ENCODE assay signal across 8 mouse cellular contexts in genomic region chr5:24424861-24425411, GRCm38 (mm10). TPM values are rescaled to one million over a fixed set of nuclear protein-coding genes. Genes with fewer than 3 reads are reported as not detected.
DNase-seq lines count a peak whose midpoint lies in the region; ATAC-seq and TF ChIP-seq lines count a peak whose summit lies in the region.

No protein-coding gene starts in this region.

- 1% methylated on average over 53 of the region's 60 CpGs for WGBS in hindbrain, embryonic 16.5 days
- WGBS in midbrain, embryonic 10.5 days, result 1% methylated on average over 53 of the region's 60 CpGs

- H3K4me2 ChIP-seq in hindbrain, embryonic 16.5 days (ENCODE audit: low read length), result peak overlapping the region; percentile 69

- no peaks in the 10 kb centered on the region for H3K9me3 ChIP-seq in hindbrain, embryonic 16.5 days (ENCODE audit: control insufficient read depth, low read length)
- H3K9me3 ChIP-seq in midbrain, embryonic 10.5 days (replicated peaks), result no peaks in the 10 kb centered on the region

- no peak for ATAC-seq in hindbrain, embryonic 16.5 days

- peaks cover 37% of the 10 kb centered on the region for H3K4me1 ChIP-seq in hindbrain, embryonic 16.5 days (ENCODE audit: control insufficient read depth, insufficient read depth, low read depth, low read length)
- H3K4me1 ChIP-seq in midbrain, embryonic 10.5 days, result peaks cover 72% of the 10 kb centered on the region

- peaks cover 4% of the 10 kb centered on the region for H3K36me3 ChIP-seq in hindbrain, embryonic 16.5 days (ENCODE audit: control insufficient read depth, insufficient read depth, low read length)
- H3K36me3 ChIP-seq in midbrain, embryonic 10.5 days, result peaks cover 21% of the 10 kb centered on the region

- intact Hi-C loops in gastrocnemius, adult 2 months (cut with DNase I), result no loop called here
- intact Hi-C loops in left cerebral cortex, postnatal 36 days (cut with DNase I), result loop anchor here (1.0 kb wide), 1 partner anchor 26 kb away; no protein-coding TSS in a partner anchor

- no peak for TF ChIP-seq CTCF in gastrocnemius, adult 2 months (IDR thresholded peaks at IDR 0.05)

- H3K4me3 ChIP-seq in gastrocnemius, adult 2 months, result peak overlapping the region; percentile 78
- H3K4me3 ChIP-seq in hindbrain, embryonic 16.5 days (ENCODE audit: low read length), result peak overlapping the region; percentile 68
- peak overlapping the region; percentile 76 for H3K4me3 ChIP-seq in midbrain, embryonic 10.5 days

- DNase-seq in NIH3T3 (ENCODE audit: low read depth), result peak; percentile 97
- DNase-seq in cerebellum, adult 9-11 months, result peak; percentile 80
- peak; percentile 94 for DNase-seq in gastrocnemius, adult 2 months
- DNase-seq in left cerebral cortex, postnatal 36 days (ENCODE audit: low spot score in 2 of 2), result peak; percentile 69 to 80
- peak; percentile 84 for DNase-seq in midbrain, embryonic 10.5 days (ENCODE audit: low spot score)
- peak; percentile 81 for DNase-seq in right cerebral cortex, postnatal 4 days
- peak; percentile 86 for DNase-seq in yolk sac, embryonic 10.5 days (ENCODE audit: low spot score)

- peak overlapping the region; percentile 56 for H3K9ac ChIP-seq in hindbrain, embryonic 16.5 days (ENCODE audit: low read depth, low read length)

- peaks cover 3% of the 10 kb centered on the region; the same call in 1 of the 2 replicates for H3K27me3 ChIP-seq in hindbrain, embryonic 16.5 days (replicated peaks; ENCODE audit: control insufficient read depth, insufficient read depth, low read length)
- H3K27me3 ChIP-seq in midbrain, embryonic 10.5 days (ENCODE audit: low read depth, poor library complexity, severe bottlenecking), result peaks cover 29% of the 10 kb centered on the region

- H3K27ac ChIP-seq in gastrocnemius, adult 2 months, result peak overlapping the region; percentile 97
- H3K27ac ChIP-seq in hindbrain, embryonic 16.5 days (ENCODE audit: low read depth, low read length), result peak overlapping the region; percentile 58
- peak overlapping the region; percentile 88 for H3K27ac ChIP-seq in midbrain, embryonic 10.5 days (replicated peaks)

RNA-seq across cellular contexts. Expression of gene Slc4a2, which starts 1.3 kb away (rescaled TPM):
- 10 to 100 TPM; 14.4 to 16.7 TPM for total RNA-seq in gastrocnemius, adult 2 months (2021)
- polyA plus RNA-seq in hindbrain, embryonic 16.5 days (2015; fragmentation: Nextera tagmentation; extraction: Ambion mirVana), result 29.0 and 29.8 TPM in 2 replicates
- total RNA-seq in left cerebral cortex, postnatal 36 days (2021), result 10 to 100 TPM; 36.5 to 38.6 TPM
- 32.9 and 33.3 TPM in 2 replicates for polyA plus RNA-seq in midbrain, embryonic 10.5 days (2016; fragmentation: Nextera tagmentation; extraction: Ambion mirVana)

RNA-seq across cellular contexts. Expression of gene Cdk5, which starts 1.6 kb away (rescaled TPM):
- total RNA-seq in gastrocnemius, adult 2 months (2021), result 10 to 100 TPM; 10.6 to 11.8 TPM
- polyA plus RNA-seq in hindbrain, embryonic 16.5 days (2015; fragmentation: Nextera tagmentation; extraction: Ambion mirVana), result 139 and 140 TPM in 2 replicates
- 100 to 1,000 TPM; 127 to 133 TPM for total RNA-seq in left cerebral cortex, postnatal 36 days (2021)
- polyA plus RNA-seq in midbrain, embryonic 10.5 days (2016; fragmentation: Nextera tagmentation; extraction: Ambion mirVana), result 49.0 and 61.6 TPM in 2 replicates

RNA-seq across cellular contexts. Expression of gene Asic3, which starts 11.7 kb away (rescaled TPM):
- total RNA-seq in gastrocnemius, adult 2 months (2021), result under 1 TPM; 0.47 to 0.54 TPM
- polyA plus RNA-seq in hindbrain, embryonic 16.5 days (2015; fragmentation: Nextera tagmentation; extraction: Ambion mirVana), result 0.85 and 1.0 TPM in 2 replicates
- not detected for total RNA-seq in left cerebral cortex, postnatal 36 days (2021)
- 0.19 and 0.31 TPM in 2 replicates for polyA plus RNA-seq in midbrain, embryonic 10.5 days (2016; fragmentation: Nextera tagmentation; extraction: Ambion mirVana)

RNA-seq across cellular contexts. Expression of gene Fastk, which starts 20.2 kb away (rescaled TPM):
- 100 to 1,000 TPM; 163 to 214 TPM for total RNA-seq in gastrocnemius, adult 2 months (2021)
- 106 and 107 TPM in 2 replicates for polyA plus RNA-seq in hindbrain, embryonic 16.5 days (2015; fragmentation: Nextera tagmentation; extraction: Ambion mirVana)
- 100 to 1,000 TPM; 131 to 133 TPM for total RNA-seq in left cerebral cortex, postnatal 36 days (2021)
- polyA plus RNA-seq in midbrain, embryonic 10.5 days (2016; fragmentation: Nextera tagmentation; extraction: Ambion mirVana), result 107 and 113 TPM in 2 replicates

RNA-seq across cellular contexts. Expression of gene Tmub1, which starts 22.7 kb away (rescaled TPM):
- 10 to 100 TPM; 18.1 to 22.2 TPM for total RNA-seq in gastrocnemius, adult 2 months (2021)
- polyA plus RNA-seq in hindbrain, embryonic 16.5 days (2015; fragmentation: Nextera tagmentation; extraction: Ambion mirVana), result 61.7 and 63.1 TPM in 2 replicates
- total RNA-seq in left cerebral cortex, postnatal 36 days (2021), result 10 to 100 TPM; 24.8 to 32.5 TPM
- 30.9 and 32.9 TPM in 2 replicates for polyA plus RNA-seq in midbrain, embryonic 10.5 days (2016; fragmentation: Nextera tagmentation; extraction: Ambion mirVana)

Comparison
In these comparisons a context has a peak if more than half of its experiments do, and no peak if none do; other contexts are left out.
1. RNA of gene Cdk5, which starts 1.6 kb away (total RNA-seq): 127 to 133 TPM in left cerebral cortex, postnatal 36 days; 10.6 to 11.8 TPM in gastrocnemius, adult 2 months; every median in the first group is over 10 times any median in the second.
2. Peak in every context shown above with its lines, with median percentiles within 50 percentile points of each other: DNase-seq, H3K27ac ChIP-seq and H3K4me3 ChIP-seq.